Mouse (Mus musculus) spleen, adult 2 months (tissue): Measurements from ENCODE around the gene Zfp362.

Experiments used
- CTCF ChIP-seq: fragments of 200-500 bp; IDR thresholded peaks from 2 replicates; pipeline ENCODE4 v1.5.1; 2011; ENCODE audit warnings: mild to moderate bottlenecking, inconsistent platforms; ENCODE audit not compliant: insufficient read depth, insufficient read length, insufficient replicate concordance; ENCODE audit errors: extremely low read depth
- POLR2A ChIP-seq: fragments of 200-500 bp; IDR thresholded peaks from 2 replicates; pipeline ENCODE4 v1.6.1; 2011; ENCODE audit warnings: low read depth, low read length, inconsistent platforms

- TF ChIP-seq POLR2A (no peak), CTCF (no peak)
Measured at GRCm38 (mm10) chr4:128728431-128728851, 77.4 kb downstream of the Zfp362 start.
